Mouse (Mus musculus): Measurements from ENCODE around the gene Rab5c. TPM values are rescaled to one million over a fixed set of nuclear protein-coding genes. Genes with fewer than 3 reads are reported as not detected.

Gene Rab5c
- total and polyA plus RNA-seq, 3 experiments: 191 to 238 (median 196) TPM

GRCm38 (mm10) chr11:100754021-100754692, 16.1 kb upstream of the Rab5c start:
- no peak for DNase-seq

- no peak for DNase-seq
These were observed 14.3 kb upstream of the Rab5c start for GRCm38 (mm10) chr11:100752294-100752693.

- no peak for DNase-seq
These were observed 12.1 kb upstream of the Rab5c start for GRCm38 (mm10) chr11:100750127-100750526.

GRCm38 (mm10) chr11:100749469-100749868, 11.5 kb upstream of the Rab5c start:
- no peak for DNase-seq

GRCm38 (mm10) chr11:100748620-100749019, 10.6 kb upstream of the Rab5c start:
- DNase-seq: no peak

- DNase-seq: no peak
These were observed 9.1 kb upstream of the Rab5c start for GRCm38 (mm10) chr11:100747114-100747513.

- no peak for DNase-seq
These were observed 8.5 kb upstream of the Rab5c start for GRCm38 (mm10) chr11:100746546-100746945.

GRCm38 (mm10) chr11:100745085-100745484, 7.1 kb upstream of the Rab5c start:
- DNase-seq: peak; percentile 54

- DNase-seq: peak; percentile 47
These were observed 3.3 kb upstream of the Rab5c start for GRCm38 (mm10) chr11:100741348-100741747.

GRCm38 (mm10) chr11:100738749-100739148, 734 bp upstream of the Rab5c start:
- DNase-seq: no peak

- DNase-seq: peak; percentile 41
These were observed 796 bp downstream of the Rab5c start for GRCm38 (mm10) chr11:100737105-100737733.

- DNase-seq: no peak
These were observed 1.3 kb downstream of the Rab5c start for GRCm38 (mm10) chr11:100736746-100737080.

GRCm38 (mm10) chr11:100735954-100736745, 1.9 kb downstream of the Rab5c start:
- no peak for DNase-seq

GRCm38 (mm10) chr11:100735134-100735865, 2.7 kb downstream of the Rab5c start:
- DNase-seq: no peak

- no peak for DNase-seq
These were observed 7.4 kb downstream of the Rab5c start for GRCm38 (mm10) chr11:100730477-100731205.

GRCm38 (mm10) chr11:100729976-100730375, 8.0 kb downstream of the Rab5c start:
- DNase-seq: no peak

- DNase-seq: no peak
These were observed 9.4 kb downstream of the Rab5c start for GRCm38 (mm10) chr11:100728601-100729000.

- no peak for DNase-seq
These were observed 10.8 kb downstream of the Rab5c start for GRCm38 (mm10) chr11:100727201-100727600.

- no peak for DNase-seq
These were observed 13.0 kb downstream of the Rab5c start for GRCm38 (mm10) chr11:100724919-100725512.

GRCm38 (mm10) chr11:100722493-100723028, 15.5 kb downstream of the Rab5c start:
- no peak for DNase-seq

Measured in adrenal gland, adult 2 months (tissue).